Mouse (Mus musculus): Measurements from ENCODE around the gene Tmem239.

Gene Tmem239

DNA sequence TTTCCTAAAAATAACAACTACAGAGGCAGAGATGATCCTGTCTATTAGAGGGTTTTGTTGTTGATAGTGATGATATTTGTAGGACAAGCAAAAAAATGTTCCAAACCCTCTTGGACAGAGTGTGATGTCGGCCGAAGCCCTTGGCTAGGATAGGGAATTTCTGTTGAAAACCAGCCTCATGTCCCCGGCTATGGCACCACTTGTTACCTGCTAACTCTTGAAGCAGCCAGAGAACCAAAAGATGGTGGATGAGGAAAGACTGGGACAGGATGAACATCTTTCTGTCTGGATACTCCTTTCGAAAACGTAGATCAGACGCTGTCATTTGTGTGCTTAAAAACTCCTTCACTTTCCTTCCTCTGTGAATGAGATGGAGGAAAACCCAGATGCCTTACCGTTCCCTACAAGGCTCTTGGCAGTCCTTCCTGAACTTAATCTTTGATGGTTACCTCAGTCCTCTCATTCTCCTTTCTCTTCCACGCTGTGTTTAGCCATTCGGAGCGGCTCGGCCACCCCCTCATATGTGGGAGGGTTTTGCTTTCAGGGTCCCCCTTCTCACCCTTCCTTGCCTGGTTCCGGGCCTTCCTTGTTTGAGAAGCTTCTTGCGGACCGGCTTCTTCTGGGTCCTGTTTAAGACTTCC, 44.9 kb downstream of the Tmem239 start:
- no peak for DNase-seq

DNA sequence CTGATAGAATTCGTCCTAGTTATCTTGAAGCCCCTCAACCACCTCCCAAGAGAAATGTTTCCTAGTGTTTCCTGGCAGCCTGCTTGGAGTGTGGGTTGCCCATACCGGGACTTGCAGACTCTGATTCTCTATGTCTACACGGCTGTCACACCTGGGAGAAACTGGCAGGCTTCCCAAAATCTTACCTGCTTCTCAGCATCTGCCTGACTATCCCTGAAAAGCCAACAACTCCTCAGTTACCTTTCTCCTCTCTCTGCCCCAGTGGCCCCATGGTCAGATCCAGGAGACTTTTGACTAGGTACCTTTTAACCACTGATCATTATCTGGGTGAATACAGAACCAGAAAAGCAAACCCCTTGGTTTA, 45.4 kb downstream of the Tmem239 start:
- DNase-seq: no peak

DNA sequence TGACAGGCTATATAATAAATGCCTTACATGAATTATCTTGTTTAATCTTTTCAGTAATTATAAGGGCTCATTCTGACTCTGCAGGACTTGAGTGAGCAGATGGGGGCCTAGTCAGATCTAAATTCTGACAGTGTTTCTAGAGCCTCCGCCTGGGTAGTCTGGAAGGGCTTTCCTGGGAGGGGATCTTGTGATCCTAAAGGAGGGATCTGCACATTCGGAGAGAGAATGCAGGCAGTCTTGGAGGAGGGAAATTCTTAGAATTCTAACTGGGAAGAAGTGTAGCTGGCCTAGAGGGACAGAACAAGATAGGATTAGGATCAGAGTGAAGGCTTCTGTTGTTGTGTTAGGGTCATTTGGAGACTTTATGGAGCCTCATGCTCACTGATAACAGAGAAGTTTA, 46.0 kb downstream of the Tmem239 start:
- no peak for DNase-seq

GRCm38 (mm10) chr2:130453421-130453820, 47.1 kb downstream of the Tmem239 start:
- DNase-seq: no peak

DNA sequence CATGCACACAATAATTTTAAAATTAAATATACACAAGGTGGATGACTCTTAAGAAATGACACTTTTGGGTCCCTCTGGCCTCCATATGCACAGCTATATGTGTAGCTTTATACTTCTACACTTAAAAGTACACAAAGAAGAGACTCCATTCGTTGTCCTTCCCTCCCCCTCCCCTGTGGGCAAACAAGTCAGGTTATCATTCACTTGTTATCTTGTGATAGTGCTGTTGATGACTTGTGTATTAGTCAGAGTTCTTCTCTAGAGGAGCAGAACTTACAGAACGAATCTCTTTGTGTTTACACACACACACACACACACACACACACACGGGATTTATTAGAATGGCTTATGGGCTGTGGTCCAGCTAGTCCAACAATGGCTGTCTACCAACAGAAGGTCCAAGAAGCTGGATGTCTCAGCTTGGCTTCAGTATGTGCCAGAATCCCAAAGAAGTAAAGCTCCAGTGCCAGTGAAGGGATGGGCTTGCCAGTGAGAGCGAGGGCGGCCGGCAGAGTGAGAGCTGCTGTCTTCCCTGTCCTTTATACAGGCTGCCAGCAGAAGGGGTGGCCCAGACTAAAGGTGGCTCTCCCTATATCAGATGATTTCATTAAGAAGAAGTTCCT, 48.6 kb downstream of the Tmem239 start:
- peak; percentile 61 to 73 for DNase-seq

Data from cerebellum, postnatal 36 days (tissue).